Mouse (Mus musculus): Measurements from ENCODE around the gene Gclm.
A peak's percentile ranks its signal among the peaks of the same experiment; 100 is the strongest.
"Not testable (repeated sequence)": the region's sequence is repeated elsewhere in the genome, so short reads cannot be mapped to it uniquely, and the experiment has no call there.

The Gclm gene

DNA sequence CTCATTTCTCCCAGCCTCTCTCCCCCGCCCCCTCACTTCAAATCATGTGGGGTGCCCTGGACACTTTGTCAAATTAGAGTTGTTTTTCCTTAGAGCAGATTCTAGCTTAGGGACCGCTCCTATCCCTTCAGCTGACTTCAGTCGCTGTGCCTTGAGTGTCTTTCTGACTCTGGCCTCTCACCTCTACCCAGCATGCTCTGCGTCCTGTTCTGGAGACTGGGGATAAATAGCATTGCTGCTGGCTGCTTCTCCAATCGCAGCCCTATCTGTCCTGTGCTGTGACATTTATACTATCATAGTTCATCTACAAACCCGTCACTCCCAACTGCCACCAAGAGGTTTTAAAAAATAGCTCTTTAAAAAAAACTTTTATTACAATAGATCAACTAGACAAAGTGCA, 2.5 kb upstream of the Gclm start:
- DNase-seq (ENCODE audit: low spot score in 2 of 2) = no peak

DNA sequence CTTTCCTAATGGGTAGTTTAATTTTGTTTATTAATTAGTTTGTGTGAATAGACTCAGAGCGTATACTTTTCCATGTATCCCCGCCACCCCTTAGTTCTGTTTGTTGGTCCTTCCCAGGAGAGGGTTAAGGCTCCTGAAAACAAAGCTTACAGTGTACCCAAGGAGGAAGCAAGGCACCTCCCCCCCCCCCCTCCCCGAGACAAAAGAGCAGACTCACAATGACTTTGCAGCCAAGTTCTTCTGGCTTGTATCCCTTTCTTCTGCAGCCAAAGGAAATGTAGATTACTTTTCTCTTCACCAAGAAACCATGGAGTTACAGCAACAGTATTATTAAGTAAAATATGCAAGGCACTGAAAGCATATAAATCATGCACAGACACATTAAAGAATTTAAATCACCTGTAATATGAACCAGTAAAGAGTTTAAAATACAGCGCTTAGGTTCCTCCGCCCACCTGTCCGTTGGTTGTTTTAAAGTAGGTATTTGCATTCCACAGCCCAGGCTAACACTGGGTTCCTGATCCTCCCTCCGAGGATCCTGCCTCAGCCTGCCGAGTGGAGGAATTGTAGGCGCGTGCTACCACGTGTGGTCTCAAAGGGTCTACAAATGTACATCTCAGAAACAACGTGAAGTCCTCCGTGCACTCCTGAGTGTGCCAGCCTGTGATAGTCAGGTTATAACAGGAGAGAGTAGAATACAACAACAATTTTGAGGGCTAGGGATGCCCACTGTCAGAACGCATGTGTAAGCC, 1.8 kb upstream of the Gclm start:
- no peak for DNase-seq (ENCODE audit: low spot score in 2 of 2)

DNA sequence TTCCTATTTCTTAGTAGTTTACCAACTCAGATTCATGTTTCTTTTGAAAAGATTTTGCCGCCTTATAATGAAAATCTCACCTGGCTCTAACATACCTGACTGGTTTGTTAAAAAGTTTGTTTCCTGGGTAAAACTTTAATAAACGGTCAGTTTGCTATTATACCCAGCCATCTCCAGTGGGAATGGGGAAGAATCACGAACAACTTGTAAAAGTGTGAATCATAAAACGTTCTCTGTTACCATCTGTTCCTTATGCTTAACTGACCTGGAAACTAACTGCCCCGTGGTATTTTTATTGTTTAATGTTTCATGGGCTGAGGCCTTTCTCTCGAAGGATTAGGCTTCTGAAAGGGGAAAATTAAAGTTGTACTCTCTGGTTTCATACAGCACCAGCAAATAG, 598 bp upstream of the Gclm start:
- DNase-seq (ENCODE audit: low spot score in 2 of 2) = no peak

DNA sequence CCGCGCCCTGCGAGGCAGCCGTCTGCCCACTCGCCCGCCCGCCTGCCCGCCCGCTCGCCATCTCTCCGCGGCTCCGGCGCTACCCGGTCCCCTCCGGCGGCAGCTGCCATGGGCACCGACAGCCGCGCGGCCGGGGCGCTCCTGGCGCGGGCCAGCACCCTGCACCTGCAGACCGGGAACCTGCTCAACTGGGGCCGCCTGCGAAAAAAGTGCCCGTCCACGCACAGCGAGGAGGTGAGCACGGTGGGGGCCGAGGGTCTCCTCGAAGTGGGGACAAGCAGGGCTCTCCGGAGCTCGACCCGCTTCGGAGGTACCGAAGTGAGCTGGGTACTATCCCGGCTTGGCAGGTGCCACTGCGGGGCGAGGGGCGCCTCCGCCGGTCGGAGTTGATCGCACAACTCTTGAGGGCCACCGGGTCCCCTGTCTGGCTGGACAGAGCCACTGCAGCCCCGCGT, 548 bp downstream of the Gclm start:
- DNase-seq (ENCODE audit: low spot score in 2 of 2) = peak; percentile 26 to 48

DNA sequence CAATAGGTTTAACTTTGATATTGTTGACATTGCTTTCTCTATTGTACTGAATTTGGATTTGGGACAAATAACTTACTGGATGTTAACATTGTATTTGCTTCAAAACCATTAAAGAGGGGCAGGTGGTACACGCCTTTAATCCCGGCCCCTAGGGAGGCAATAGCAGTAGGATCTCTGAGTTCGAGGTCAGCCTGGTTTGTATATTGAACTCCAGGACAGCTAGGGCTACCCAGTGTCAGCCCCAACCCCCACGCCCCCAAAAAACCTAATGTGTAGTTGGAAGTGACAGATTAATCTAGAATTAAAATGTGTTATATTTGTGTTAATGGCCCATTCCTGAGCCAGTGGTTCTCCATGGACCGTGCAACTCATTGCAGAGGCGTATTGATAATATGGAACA, 1.0 kb downstream of the Gclm start:
- no peak for DNase-seq (ENCODE audit: low spot score in 2 of 2)

DNA sequence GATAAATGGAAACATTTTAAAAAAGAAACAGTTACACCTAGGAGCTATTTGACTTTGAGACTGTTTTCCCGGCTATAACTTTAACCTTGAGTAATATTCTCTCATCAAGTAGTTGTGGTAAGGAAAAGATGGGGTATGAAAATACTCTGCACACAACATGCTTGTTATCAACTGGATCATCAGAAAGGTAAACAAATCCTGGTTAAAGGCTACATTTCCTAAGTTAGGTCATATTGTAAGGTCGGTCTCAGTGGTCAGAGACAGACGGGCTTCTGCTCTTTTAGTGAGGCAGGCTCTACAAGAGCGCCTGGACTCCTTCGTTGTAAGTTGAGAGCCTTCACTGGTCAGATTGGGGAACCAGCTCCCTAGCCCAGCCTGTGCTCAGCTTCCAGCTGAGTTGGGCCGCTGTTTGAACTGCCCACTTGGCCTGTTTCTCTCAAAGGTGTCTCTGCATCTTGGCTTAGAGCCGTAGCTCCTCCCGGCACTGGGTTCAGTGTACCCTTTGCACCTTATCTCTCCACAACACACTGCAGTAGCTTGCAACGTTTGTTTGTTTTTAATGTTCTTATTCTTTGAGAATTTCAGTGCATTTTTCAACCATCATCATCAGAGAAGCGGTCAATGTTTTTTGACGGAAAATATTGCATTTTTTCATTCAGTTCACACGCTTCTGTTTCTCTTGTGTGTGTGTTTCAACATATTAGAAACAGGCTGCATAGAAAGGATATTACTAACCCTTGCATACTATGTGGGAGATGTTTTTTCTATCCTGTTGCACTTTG, 1.8 kb downstream of the Gclm start:
- DNase-seq (ENCODE audit: low spot score in 2 of 2) = no peak

DNA sequence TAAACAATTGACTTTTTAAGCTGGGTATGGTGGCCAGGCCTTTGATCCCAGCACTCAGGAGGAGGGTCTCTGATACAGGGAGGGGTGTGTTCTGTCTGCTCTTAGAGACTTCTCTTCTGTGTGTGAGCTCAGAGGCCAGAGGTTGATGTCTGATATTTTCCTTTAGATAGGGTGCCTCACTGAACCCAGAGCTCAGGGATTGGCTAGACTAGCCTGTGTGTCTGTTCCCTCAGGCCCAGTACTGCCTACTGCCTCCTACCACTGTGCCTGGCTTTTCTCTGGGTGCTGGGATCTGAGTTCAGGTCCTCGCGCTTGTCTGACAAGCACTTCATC, 2.4 kb downstream of the Gclm start:
- no peak for DNase-seq (ENCODE audit: low spot score in 2 of 2)

DNA sequence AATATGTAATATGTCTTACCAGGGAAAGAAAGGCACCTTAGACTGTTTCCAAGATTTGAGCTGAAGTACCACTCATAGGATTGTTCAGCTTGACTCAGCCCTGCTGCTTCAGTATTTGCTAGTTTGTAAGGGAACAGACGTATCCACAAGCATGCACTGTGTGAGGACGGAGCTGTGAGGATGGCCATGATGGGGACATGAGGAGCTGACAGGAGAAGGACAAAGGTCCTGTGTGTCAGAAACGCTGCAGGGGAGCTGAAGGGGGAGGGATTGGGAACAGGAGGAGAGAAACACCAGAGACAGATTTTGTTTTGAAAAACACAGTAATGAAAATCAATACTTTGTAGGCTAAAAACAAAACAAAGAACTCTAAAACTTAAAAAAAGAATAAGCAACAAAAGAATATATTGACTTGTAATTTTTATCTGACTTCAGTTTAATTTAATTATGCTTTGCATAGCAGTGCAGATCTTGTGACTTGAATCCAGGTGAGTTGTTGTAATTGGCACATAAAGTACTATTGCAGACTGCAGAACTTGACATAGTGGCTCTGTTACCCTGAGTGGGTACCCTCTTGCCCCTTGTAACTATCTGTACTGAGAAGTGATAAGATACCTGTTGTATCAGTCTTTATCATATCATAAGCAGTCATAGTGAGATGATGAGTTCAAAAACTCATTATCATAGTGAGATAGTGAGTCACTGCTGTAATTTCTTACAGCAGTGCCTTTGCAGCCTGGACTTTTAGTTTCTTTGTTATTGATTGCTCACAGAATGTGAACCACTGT, 7.3 kb downstream of the Gclm start:
- DNase-seq (ENCODE audit: low spot score in 2 of 2) = no peak

DNA sequence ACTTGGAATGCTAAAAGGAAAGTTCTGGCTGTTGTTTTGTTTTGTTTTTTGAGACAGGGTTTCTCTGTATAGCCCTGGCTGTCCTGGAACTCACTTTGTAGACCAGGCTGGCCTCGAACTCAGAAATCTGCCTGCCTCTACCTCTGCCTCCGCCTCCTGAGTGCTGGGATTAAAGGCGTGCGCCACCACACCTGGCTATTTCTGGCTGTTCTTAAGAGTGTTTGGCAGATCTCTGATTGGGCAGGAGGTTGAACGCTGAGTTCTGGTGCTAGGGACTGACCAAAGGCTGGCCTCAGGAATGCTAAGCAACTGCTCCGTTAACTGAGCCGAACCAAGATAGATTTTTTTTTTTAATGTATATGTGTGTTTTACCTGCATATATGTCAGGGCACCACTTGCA, 8.7 kb downstream of the Gclm start:
- DNase-seq (ENCODE audit: low spot score in 2 of 2) = not testable (repeated sequence)

DNA sequence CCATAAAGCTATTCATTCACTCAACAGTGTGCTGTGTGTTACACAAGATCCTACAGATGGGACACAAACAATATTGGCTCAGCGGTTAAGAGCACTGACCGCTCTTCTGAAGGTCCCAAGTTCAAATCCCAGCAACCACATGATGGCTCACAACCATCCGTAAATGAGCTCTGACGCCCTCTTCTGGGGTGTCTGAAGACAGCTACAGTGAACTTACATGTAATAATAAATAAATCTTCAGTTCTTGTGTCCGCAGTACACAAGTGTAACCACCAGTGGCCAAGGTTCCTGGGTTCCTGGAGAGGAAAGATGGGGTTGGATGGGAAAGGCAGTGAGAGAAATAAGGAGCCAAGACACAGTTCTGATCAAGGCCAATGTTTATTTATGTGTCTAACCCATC, 24.6 kb downstream of the Gclm start:
- DNase-seq (ENCODE audit: low spot score in 2 of 2) = peak in 1 of 2 experiments; percentile 23

DNA sequence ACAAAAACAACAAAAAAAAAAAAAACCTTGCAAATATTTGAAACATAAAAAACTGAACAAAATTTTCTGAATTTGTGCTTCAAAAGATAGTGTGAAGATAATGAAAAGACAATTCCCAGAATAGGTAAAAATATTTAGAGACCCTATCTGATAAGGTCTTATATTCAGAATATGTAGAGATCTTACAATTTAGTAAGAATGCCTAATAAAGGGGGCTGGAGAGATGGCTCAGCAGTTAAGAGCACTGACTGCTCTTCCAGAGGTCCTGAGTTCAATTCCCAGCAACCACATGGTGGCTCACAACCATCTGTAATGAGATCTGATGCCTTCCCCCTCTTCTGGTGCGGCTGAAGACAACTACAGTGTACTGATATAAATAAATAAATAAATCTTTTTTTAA, 27.2 kb downstream of the Gclm start:
- not testable (repeated sequence) for DNase-seq (ENCODE audit: low spot score in 2 of 2)

DNA sequence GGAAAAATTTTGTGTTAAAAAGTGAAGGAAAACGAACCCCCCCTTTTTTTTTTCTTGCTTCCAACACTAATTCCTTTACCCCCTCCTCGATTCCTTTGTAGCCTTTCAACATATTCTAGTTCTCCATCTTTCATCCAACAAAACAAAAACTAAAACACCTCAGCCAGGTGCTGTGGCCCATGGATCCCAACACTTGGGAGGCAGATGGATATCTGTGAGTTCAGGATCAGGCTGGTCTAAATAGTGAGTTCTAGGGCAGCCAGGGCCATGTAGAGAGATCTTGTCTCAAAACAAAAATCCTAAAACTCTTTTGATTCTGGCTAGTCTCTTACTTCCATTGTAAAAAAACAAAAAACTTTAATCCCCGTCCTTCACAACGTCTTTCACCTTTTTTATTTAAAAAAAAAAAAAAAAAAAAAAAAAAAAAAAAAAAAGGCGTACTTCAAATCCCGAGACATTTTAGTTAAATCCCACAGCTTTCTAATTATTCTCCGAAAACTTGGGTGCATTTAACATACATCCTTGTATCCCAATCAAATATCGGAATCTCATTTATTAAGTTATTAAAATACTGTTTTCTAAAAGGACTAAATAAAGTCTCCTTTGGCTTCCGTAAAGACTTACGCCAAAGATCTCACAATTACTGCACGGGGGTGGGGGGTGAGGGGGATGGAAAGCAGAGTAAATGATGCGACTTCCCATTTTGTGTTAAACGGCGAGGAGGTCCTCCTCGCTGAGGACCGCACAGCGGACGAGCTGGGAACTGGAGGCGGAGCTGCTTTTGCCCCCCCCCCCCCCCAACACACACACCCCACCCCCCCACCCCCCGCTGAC, 28.3 kb downstream of the Gclm start:
- DNase-seq (ENCODE audit: low spot score in 2 of 2) = no peak

DNA sequence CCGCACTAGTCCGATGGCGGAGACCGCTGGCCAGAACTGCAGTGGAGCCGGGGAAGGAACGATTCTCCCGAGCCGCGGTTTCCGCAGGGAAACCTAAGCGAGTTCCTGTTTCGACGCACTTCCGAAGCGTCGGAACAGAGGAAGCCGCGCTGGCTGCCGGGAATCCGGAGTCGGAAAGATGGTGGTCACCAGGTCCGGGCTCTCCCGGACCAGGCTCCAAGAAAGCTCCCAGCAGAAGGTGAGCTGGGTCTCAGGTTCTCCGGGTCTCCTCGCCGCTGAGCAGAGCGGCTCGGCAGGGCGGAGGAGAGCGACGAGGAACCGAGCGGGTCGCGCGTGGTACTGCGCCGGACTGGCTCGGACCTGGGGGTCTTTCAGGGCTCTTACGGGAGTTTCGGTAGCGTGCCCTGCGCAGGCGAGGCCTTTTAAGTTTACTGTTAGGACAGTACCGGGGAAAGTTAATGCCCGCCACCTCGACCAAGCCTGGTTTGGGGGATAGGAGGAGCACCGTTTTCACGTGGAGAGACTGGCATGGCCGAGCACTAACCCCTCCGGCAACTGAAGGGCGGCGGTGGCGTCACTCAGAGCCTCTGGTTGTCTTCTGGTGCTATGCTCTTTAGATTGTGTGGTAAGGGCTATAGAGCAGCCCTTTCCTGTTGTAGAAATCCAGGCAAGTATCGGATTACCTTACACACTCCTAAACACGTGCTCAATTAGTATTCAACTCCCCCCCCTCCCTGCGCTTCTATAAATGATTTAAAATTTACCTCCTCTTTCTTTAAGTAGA, 29.1 kb downstream of the Gclm start, which contains the start of gene Dnttip2:
Gene Dnttip2, plus strand, starts transcription at position 148 of the 784 bp plus-strand sequence.
- DNase-seq (ENCODE audit: low spot score in 2 of 2) = peak; percentile 80 to 87

DNA sequence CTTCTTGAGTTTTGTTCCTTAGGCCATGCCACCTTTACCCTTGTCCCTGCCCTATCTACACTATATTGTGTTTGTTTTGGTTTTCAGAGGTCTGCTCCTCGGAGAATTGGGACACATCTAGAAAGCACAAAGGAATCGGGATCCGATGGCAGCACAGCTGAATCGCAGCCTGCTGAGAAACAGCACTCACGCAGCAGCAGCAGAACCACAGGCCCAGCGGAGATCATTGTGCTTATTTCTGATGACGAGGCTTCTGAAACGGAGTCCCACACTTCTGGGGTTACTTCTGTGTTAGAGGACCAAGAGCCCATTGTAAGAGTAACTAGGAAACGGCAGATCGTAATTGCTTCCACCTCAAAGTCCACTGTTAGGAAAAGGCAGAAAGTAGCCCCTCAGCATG, 29.8 kb downstream of the Gclm start:
- DNase-seq (ENCODE audit: low spot score in 2 of 2) = no peak

DNA sequence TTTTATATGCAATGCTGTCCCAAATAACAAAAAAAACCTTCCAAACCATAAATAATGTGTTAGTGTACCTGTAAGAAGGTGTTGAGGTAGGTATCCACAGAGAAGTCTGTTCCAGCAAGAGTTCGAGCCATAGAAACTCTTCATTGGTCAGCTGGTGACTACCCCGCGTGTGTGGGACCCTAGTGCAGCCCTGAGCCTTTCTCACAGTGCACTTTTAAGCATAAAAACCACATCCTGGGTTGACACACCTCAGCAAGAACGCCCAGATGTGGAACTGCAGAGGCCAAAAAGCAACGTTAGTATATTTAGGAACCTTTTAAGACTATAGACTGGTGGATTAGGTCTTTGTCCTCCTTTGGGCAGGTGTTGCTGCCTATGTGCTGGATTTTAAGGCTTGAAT, 41.8 kb downstream of the Gclm start:
- no peak for DNase-seq (ENCODE audit: low spot score in 2 of 2)

DNA sequence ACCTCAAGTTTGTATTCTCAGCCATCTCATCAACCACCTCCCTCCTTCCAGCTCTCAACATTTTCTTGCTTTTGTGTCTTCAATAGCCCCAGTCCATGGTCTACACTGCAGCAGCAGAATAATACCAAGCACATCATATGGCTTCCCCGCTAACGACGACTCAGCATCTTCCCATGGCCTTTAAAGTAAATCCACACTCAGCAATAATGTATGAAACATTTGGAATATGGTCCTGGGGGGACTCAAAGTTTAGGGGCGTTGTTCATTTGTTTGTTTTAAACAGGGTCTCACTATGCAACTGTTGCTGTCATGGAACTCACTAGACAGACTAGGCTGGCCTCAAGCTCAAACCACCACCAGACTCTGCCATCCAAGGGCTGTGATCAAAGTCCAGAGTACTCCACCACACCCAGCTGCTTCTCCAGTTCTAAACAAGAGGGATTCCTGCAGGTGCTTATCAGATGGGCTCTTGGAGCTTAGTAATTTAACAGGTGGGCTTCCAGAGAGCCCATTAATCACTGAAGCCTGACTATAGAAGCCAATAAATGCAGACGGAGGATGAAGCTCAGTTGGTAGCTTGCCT, 43.3 kb downstream of the Gclm start:
- no peak for DNase-seq (ENCODE audit: low spot score in 2 of 2)

DNA sequence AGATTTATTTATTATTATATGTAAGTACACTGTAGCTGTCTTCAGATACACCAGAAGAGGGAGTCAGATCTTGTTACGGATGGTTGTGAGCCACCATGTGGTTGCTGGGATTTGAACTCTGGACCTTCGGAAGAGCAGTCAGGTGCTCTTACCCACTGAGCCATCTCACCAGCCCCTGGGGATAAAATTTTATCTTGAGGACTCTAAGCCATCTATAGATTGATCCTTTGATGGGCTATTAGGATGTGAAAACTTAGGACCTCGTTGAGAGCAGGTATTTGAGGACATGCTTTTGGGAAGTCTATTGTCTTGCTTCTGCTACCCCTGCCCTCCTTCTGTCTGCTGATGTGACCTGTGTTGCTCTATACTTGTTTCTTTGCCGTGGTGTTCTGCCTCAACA, 44.0 kb downstream of the Gclm start:
- not testable (repeated sequence) for DNase-seq (ENCODE audit: low spot score in 2 of 2)

DNA sequence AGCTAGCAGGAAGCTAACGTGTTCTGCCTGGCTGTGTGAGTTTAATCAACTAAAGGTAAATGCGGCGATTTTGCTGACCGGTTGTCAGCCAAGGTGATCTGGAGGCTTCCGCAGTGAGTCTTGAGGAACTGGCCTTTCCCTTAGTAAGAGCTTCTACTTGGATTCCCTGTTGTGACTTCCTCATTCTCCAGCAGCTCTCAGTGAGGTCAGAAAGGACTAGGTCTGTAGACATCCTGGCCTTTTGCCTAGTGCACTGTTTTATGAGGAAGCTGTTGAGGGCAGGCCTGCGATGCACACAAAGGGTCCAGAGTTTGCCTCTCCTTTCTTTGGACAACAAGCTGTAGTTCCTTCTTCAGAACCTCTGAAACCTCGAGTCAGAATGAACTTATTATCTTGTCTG, 45.3 kb downstream of the Gclm start:
- no peak for DNase-seq (ENCODE audit: low spot score in 2 of 2)

DNA sequence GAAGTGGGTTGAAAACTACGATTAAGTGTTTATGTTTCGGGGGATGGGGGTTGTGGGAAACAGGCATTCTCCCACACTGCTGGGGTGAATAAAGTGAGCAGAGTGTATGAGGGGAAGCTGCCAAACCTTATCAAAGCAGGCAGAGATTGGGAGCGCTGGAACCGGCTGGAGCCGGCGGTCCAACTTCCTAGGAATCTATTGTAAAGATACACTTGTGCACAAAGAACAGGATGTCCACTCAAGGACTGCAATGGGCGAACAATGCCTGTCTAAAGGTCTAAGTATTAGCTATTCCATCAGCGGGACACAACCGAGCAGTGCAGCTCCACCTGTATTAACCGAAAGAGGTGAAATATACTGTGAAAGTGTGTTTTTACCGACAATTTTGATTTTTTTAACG, 46.5 kb downstream of the Gclm start:
- DNase-seq (ENCODE audit: low spot score in 2 of 2) = no peak
